Mouse (Mus musculus) G1E (cell line): ENCODE measurements around the gene Pf4.

Experiments used
- CTCF ChIP-seq: IDR thresholded peaks from 2 replicates; pipeline ENCODE4 v1.5.1; 2012; ENCODE audit warnings: low read depth, low read length, inconsistent platforms, mixed read lengths
- GATA1 ChIP-seq: IDR thresholded peaks from 2 replicates; pipeline ENCODE4 v1.6.1; 2012; ENCODE audit warnings: borderline replicate concordance, low read length, inconsistent platforms, mixed read lengths
- POLR2AphosphoS5 ChIP-seq: IDR thresholded peaks from 2 replicates; pipeline ENCODE4 v1.6.1; 2012; ENCODE audit warnings: low read depth, low read length, inconsistent platforms; ENCODE audit not compliant: insufficient replicate concordance
- TAL1 ChIP-seq: conservative IDR thresholded peaks from 2 replicates; pipeline ENCODE4 v1.6.1; 2012; ENCODE audit warnings: low read depth, low read length, inconsistent platforms, mixed read lengths

DNA sequence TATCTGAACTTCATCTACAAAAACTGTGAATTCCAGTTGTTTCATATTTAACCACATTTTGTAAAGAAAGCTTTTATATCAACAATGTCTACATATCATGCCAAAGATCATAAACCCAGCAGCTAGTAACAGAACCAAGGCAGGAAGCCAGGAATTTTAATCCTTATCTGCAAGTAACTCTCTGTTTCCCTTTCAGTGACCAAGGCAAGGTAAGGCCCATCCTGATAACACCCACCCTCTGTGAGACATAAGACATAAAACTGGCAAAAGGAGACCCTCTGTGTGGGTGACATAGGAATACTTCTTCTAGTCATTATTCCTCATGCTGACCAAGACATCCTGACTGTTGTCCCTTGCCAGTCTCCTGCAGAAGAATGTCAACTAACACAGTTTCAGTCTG lies 32.3 kb downstream of the Pf4 start:
- TF ChIP-seq CTCF: no peak
- TF ChIP-seq POLR2AphosphoS5: no peak
- no peak for TF ChIP-seq TAL1
- no peak for TF ChIP-seq GATA1
